Mouse (Mus musculus) forebrain, embryonic 10.5 days (tissue): ENCODE results near the gene Gbp5. TPM values are rescaled to one million over a fixed set of nuclear protein-coding genes. Genes with fewer than 3 reads are reported as not detected.

Experiments used
- DNase-seq: peaks from one replicate; pipeline ENCODE4 v3.0.0-alpha.2; 2017; ENCODE audit warnings: low spot score; ENCODE audit errors: extremely low spot score
- H3K27ac ChIP-seq: fragments of 300-500 bp; sonication (generic); 2 replicates; pipeline ENCODE4 v1.5.1; 2016; ENCODE audit warnings: mild to moderate bottlenecking
- H3K27me3 ChIP-seq: fragments of 300-500 bp; sonication (generic); 2 replicates; pipeline ENCODE4 v1.6.1; 2016; ENCODE audit warnings: mild to moderate bottlenecking; ENCODE audit not compliant: poor library complexity, severe bottlenecking
- H3K36me3 ChIP-seq: fragments of 300-500 bp; sonication (generic); replicated peaks from 2 replicates; pipeline ENCODE4 v1.6.1; 2016; ENCODE audit warnings: mild to moderate bottlenecking, moderate library complexity
- H3K4me1 ChIP-seq: fragments of 300-500 bp; sonication (generic); 2 replicates; pipeline ENCODE4 v1.6.1; 2016
- H3K4me3 ChIP-seq: fragments of 300-500 bp; sonication (generic); 2 replicates; pipeline ENCODE4 v1.5.1; 2016; ENCODE audit warnings: mild to moderate bottlenecking, moderate library complexity
- H3K9me3 ChIP-seq: fragments of 300-500 bp; sonication (generic); 2 replicates; pipeline ENCODE4 v1.6.1; 2016; ENCODE audit warnings: mild to moderate bottlenecking, moderate library complexity
- WGBS: fragments of 180-500 bp; shearing (Covaris S2); methylation state at CpG from one replicate; pipeline ENCODE4 v1.1.7; 2016; 5-methylcytosine and 5-hydroxymethylcytosine counted together
- polyA plus RNA-seq: library from polyadenylated mRNA; unstranded; fragments of >200 nt; fragmentation: Nextera tagmentation; extraction: Ambion mirVana; gene quantifications from 2 replicates; pipeline ENCODE4 v1.2.1, GENCODE M21; 2016

Gbp5 gene
- polyA plus RNA-seq = not detected in 2 replicates

GRCm38 (mm10) chr3:142493536-142494061 lies at the start of gene Gbp5:
TSS of gene Gbp5 (plus strand) at chr3:142493978.
- H3K27me3 ChIP-seq = no peaks in the 10 kb centered on the region
- 85% methylated on average over 6 of the region's 6 CpGs for WGBS
- no peaks in the 10 kb centered on the region for H3K36me3 ChIP-seq
- no peak for DNase-seq
- no peak within 1 kb of the TSS for H3K4me3 ChIP-seq
- peaks cover 10% of the 10 kb centered on the region for H3K4me1 ChIP-seq
- no peaks in the 10 kb centered on the region for H3K9me3 ChIP-seq
- no peak within 1 kb of the TSS for H3K27ac ChIP-seq

GRCm38 (mm10) chr3:142454198-142454597 lies 39.6 kb upstream of the Gbp5 start:
- no peak overlapping the region for H3K4me3 ChIP-seq
- no peak for DNase-seq
- H3K27ac ChIP-seq = no peak overlapping the region
- no peaks in the 10 kb centered on the region for H3K9me3 ChIP-seq
- H3K4me1 ChIP-seq = no peaks in the 10 kb centered on the region
- no peaks in the 10 kb centered on the region for H3K27me3 ChIP-seq
- WGBS = 91% methylated on average over 7 of the region's 7 CpGs
- H3K36me3 ChIP-seq = no peaks in the 10 kb centered on the region

GRCm38 (mm10) chr3:142459241-142459640 lies 34.5 kb upstream of the Gbp5 start:
- Histone ChIP-seq H3K36me3 (no peaks in the 10 kb centered on the region), H3K27me3 (no peaks in the 10 kb centered on the region), H3K4me3 (no peak overlapping the region), H3K9me3 (no peaks in the 10 kb centered on the region), H3K4me1 (no peaks in the 10 kb centered on the region), H3K27ac (no peak overlapping the region)
- no peak for DNase-seq
- WGBS = 90% methylated on average over 7 of the region's 7 CpGs

- no peaks in the 10 kb centered on the region for H3K27me3 ChIP-seq
- no peaks in the 10 kb centered on the region for H3K36me3 ChIP-seq
- DNase-seq = no peak
- H3K9me3 ChIP-seq = no peaks in the 10 kb centered on the region
- H3K27ac ChIP-seq = no peak overlapping the region
- 93% methylated on average over 25 of the region's 25 CpGs for WGBS
- H3K4me3 ChIP-seq = no peak overlapping the region
- H3K4me1 ChIP-seq = no peaks in the 10 kb centered on the region
These were observed 30.7 kb upstream of the Gbp5 start for GRCm38 (mm10) chr3:142462764-142463751.

- Histone ChIP-seq H3K27ac (no peak overlapping the region), H3K4me3 (no peak overlapping the region), H3K4me1 (no peaks in the 10 kb centered on the region), H3K36me3 (no peaks in the 10 kb centered on the region), H3K27me3 (no peaks in the 10 kb centered on the region), H3K9me3 (no peaks in the 10 kb centered on the region)
- peak; percentile 39 for DNase-seq
- 29% methylated on average over 11 of the region's 11 CpGs for WGBS
These were observed 19.3 kb upstream of the Gbp5 start for GRCm38 (mm10) chr3:142474349-142474983.

GRCm38 (mm10) chr3:142475913-142476312 lies 17.9 kb upstream of the Gbp5 start:
- no peaks in the 10 kb centered on the region for H3K4me1 ChIP-seq
- 24% methylated on average over 4 of the region's 4 CpGs for WGBS
- no peak overlapping the region for H3K27ac ChIP-seq
- H3K4me3 ChIP-seq = no peak overlapping the region
- H3K36me3 ChIP-seq = no peaks in the 10 kb centered on the region
- DNase-seq = peak; percentile 63
- no peaks in the 10 kb centered on the region for H3K9me3 ChIP-seq
- H3K27me3 ChIP-seq = no peaks in the 10 kb centered on the region

- no peak for DNase-seq
- no peaks in the 10 kb centered on the region for H3K27me3 ChIP-seq
- no peaks in the 10 kb centered on the region for H3K9me3 ChIP-seq
- H3K4me3 ChIP-seq = no peak overlapping the region
- WGBS = 88% methylated on average over 5 of the region's 5 CpGs
- H3K4me1 ChIP-seq = no peaks in the 10 kb centered on the region
- no peak overlapping the region for H3K27ac ChIP-seq
- H3K36me3 ChIP-seq = no peaks in the 10 kb centered on the region
These were observed 15.9 kb upstream of the Gbp5 start for GRCm38 (mm10) chr3:142477866-142478265.

GRCm38 (mm10) chr3:142478360-142478759 lies 15.4 kb upstream of the Gbp5 start:
- Histone ChIP-seq H3K4me3 (no peak overlapping the region), H3K4me1 (no peaks in the 10 kb centered on the region), H3K9me3 (no peaks in the 10 kb centered on the region), H3K27ac (no peak overlapping the region), H3K27me3 (no peaks in the 10 kb centered on the region), H3K36me3 (no peaks in the 10 kb centered on the region)
- WGBS = 95% methylated on average over 1 of the region's 1 CpGs
- DNase-seq = no peak

GRCm38 (mm10) chr3:142490465-142490864 lies 3.3 kb upstream of the Gbp5 start:
- Histone ChIP-seq H3K9me3 (no peaks in the 10 kb centered on the region), H3K4me1 (no peaks in the 10 kb centered on the region), H3K27ac (no peak overlapping the region), H3K27me3 (no peaks in the 10 kb centered on the region), H3K4me3 (no peak overlapping the region), H3K36me3 (no peaks in the 10 kb centered on the region)
- DNase-seq = peak; percentile 54
- 82% methylated on average over 1 of the region's 1 CpGs for WGBS

- Histone ChIP-seq H3K36me3 (no peaks in the 10 kb centered on the region), H3K27me3 (no peaks in the 10 kb centered on the region), H3K9me3 (no peaks in the 10 kb centered on the region), H3K27ac (no peak overlapping the region), H3K4me3 (no peak overlapping the region), H3K4me1 (peaks cover 10% of the 10 kb centered on the region)
- DNase-seq = no peak
- WGBS = 96% methylated on average over 5 of the region's 5 CpGs
These were observed 1.4 kb downstream of the Gbp5 start for GRCm38 (mm10) chr3:142495146-142495655.

GRCm38 (mm10) chr3:142496113-142497101 lies 2.6 kb downstream of the Gbp5 start:
- Histone ChIP-seq H3K27me3 (no peaks in the 10 kb centered on the region), H3K4me1 (peaks cover 10% of the 10 kb centered on the region), H3K4me3 (no peak overlapping the region; the same call in 1 of the 2 replicates), H3K27ac (no peak overlapping the region), H3K9me3 (no peaks in the 10 kb centered on the region), H3K36me3 (no peaks in the 10 kb centered on the region)
- 73% methylated on average over 14 of the region's 14 CpGs for WGBS
- DNase-seq = no peak
